13 mouse cellular contexts compared by ENCODE assay signal in genomic region chr11:104309377-104310225, GRCm38 (mm10).
DNase-seq lines count a peak whose midpoint lies in the region; ATAC-seq and TF ChIP-seq lines count a peak whose summit lies in the region.
"Had no signal": no experiment of that assay in that cellular context is flagged by ENCODE, and none has a peak within 500 bp of the region (broad histone marks: within the 10 kb centered on the region; RNA-seq: fewer than 3 reads in every experiment).

No protein-coding gene starts in this region.

- peak overlapping the region; percentile 33 for H3K4me2 ChIP-seq in heart, embryonic 16.5 days (ENCODE audit: low read depth, low read length)
- 0 out of 2 replicates have a peak overlapping the region, but pooled peaks have one; percentile 27 for H3K4me2 ChIP-seq in limb, embryonic 14.5 days (replicated peaks; ENCODE audit: low read depth, low read length, severe bottlenecking)

- H3K4me3 ChIP-seq in heart, embryonic 16.5 days (ENCODE audit: low read length), result peak overlapping the region; percentile 12; the same call in 1 of the 2 replicates
- no peak overlapping the region for H3K4me3 ChIP-seq in bone marrow, adult 2 months (replicated peaks; ENCODE audit: control insufficient read depth, low read depth, low read length)
- no peak overlapping the region for H3K4me3 ChIP-seq in limb, embryonic 14.5 days (replicated peaks; ENCODE audit: low read length)

- TF ChIP-seq POLR2A in bone marrow, adult 2 months (IDR thresholded peaks at IDR 0.05; ENCODE audit: borderline replicate concordance, control insufficient read depth, low read depth, low read length), result no peak
- TF ChIP-seq POLR2A in limb, embryonic 14.5 days (IDR thresholded peaks at IDR 0.05; ENCODE audit: borderline replicate concordance, extremely low read depth, insufficient read depth, insufficient read length), result no peak

- H3K9ac ChIP-seq in heart, embryonic 16.5 days (ENCODE audit: low read length), result no peak overlapping the region
- 0 out of 2 replicates have a peak overlapping the region, but pooled peaks have one; percentile 12 for H3K9ac ChIP-seq in limb, embryonic 14.5 days (ENCODE audit: low read depth, low read length, severe bottlenecking)

- no peak overlapping the region for H3K27ac ChIP-seq in heart, embryonic 16.5 days (ENCODE audit: low read length)
- peak overlapping the region; percentile 14; the same call in 1 of the 2 replicates for H3K27ac ChIP-seq in bone marrow, adult 2 months (ENCODE audit: control insufficient read depth, insufficient read depth, low read depth, low read length, poor library complexity)
- no peak overlapping the region for H3K27ac ChIP-seq in limb, embryonic 14.5 days (replicated peaks; ENCODE audit: low read depth, low read length)

- TF ChIP-seq CTCF in bone marrow, adult 2 months (IDR thresholded peaks at IDR 0.05; ENCODE audit: control insufficient read depth, insufficient read depth, low read length), result no peak

- H3K4me1 ChIP-seq in heart, embryonic 16.5 days (ENCODE audit: control insufficient read depth, insufficient read depth, low read length), result no peaks in the 10 kb centered on the region
- H3K4me1 ChIP-seq in bone marrow, adult 2 months (ENCODE audit: control insufficient read depth, insufficient read depth, low read length), result no peaks in the 10 kb centered on the region; the same call in 1 of the 2 replicates
- H3K4me1 ChIP-seq in limb, embryonic 14.5 days (ENCODE audit: control insufficient read depth, insufficient read depth, low read length), result no peaks in the 10 kb centered on the region

- H3K9me3 ChIP-seq in heart, embryonic 16.5 days (replicated peaks; ENCODE audit: control insufficient read depth, low read length), result no peaks in the 10 kb centered on the region
- no peaks in the 10 kb centered on the region for H3K9me3 ChIP-seq in limb, embryonic 14.5 days (ENCODE audit: control insufficient read depth, low read length)

- no peak for DNase-seq in heart, adult 11 months
- DNase-seq in A20 (ENCODE audit: low read depth, low spot score), result peak; percentile 27
- no peak for DNase-seq in limb, embryonic 14.5 days (ENCODE audit: low spot score)
- no peak for DNase-seq in c-Kit-positive CD71-positive TER-119-positive erythroid progenitor cells, embryonic 14.5 days (ENCODE audit: low spot score)
- no peak for DNase-seq in layer of hippocampus, postnatal 36 days
- DNase-seq: cerebellum, adult 9-10 months; gastrocnemius, postnatal 14 days; midbrain, embryonic 14.5 days; right cerebral cortex, postnatal 4 days had no signal

- H3K36me3 ChIP-seq in heart, embryonic 16.5 days (ENCODE audit: control insufficient read depth, insufficient read depth), result no peaks in the 10 kb centered on the region
- H3K36me3 ChIP-seq in limb, embryonic 14.5 days (ENCODE audit: control insufficient read depth, insufficient read depth, low read length), result no peaks in the 10 kb centered on the region

- peaks cover 13% of the 10 kb centered on the region for H3K27me3 ChIP-seq in heart, embryonic 16.5 days (ENCODE audit: control insufficient read depth, insufficient read depth, low read length)
- 0 out of 2 replicates have a peak, but pooled peaks cover 5% of the 10 kb centered on the region for H3K27me3 ChIP-seq in limb, embryonic 14.5 days (ENCODE audit: control insufficient read depth, insufficient read depth, low read length)

- WGBS in heart, embryonic 16.5 days, result 33% methylated on average over 12 of the region's 12 CpGs
- WGBS in bone marrow, adult 2 months, result 35% methylated on average over 12 of the region's 12 CpGs
- 34% methylated on average over 12 of the region's 12 CpGs for WGBS in limb, embryonic 14.5 days

- ATAC-seq in heart, embryonic 16.5 days (replicated peaks; ENCODE audit: extremely low read depth, insufficient read depth, low FRiP score), result no peak
- ATAC-seq in limb, embryonic 14.5 days (ENCODE audit: low FRiP score, low read depth), result no peak
- no peak for ATAC-seq in cerebellum, adult (ENCODE audit: insufficient number of reproducible peaks, low FRiP score, low TSS enrichment)
- ATAC-seq: inflammation-experienced regulatory T-cells, adult 6 months had no signal
